Mouse (Mus musculus) bone marrow, adult 2 months (tissue): ENCODE measurements around the gene Ccdc88b.

Experiments
- CTCF ChIP-seq: fragments of 200-500 bp; IDR thresholded peaks from 2 replicates; pipeline ENCODE4 v1.5.1; 2011; ENCODE audit warnings: low read length, control low read depth; ENCODE audit not compliant: control insufficient read depth, insufficient read depth
- POLR2A ChIP-seq: fragments of 200-500 bp; IDR thresholded peaks from 2 replicates; pipeline ENCODE4 v1.6.1; 2011; ENCODE audit warnings: low read depth, mild to moderate bottlenecking, control low read depth, low read length, borderline replicate concordance; ENCODE audit not compliant: control insufficient read depth

DNA sequence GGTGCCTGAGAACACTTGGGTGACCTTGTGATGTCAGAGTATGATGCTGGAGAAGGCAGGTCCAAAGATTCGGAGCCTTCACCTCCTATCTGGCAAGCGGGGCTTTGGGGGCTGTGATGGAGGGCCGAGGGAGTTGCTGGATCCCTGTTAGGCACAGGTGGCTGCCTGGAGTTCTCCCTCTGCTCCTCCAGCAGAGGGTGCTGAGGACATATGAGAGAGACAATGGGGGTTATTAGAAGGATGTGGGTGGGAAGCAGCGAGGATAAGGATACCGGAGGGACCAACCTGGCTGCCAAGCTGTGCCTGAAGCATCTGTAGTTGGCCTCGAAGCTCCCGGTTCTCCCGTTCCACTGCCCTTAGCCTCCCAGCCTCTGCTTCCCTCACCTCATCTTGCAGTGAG lies 4.1 kb downstream of the Ccdc88b start:
- TF ChIP-seq CTCF (no peak), POLR2A (no peak)
